Mouse (Mus musculus): ENCODE results near the gene Kyat3. TPM values are rescaled to one million over a fixed set of nuclear protein-coding genes. Genes with fewer than 3 reads are reported as not detected.

The Kyat3 gene
- polyA plus RNA-seq, 1 experiment = 2.4 TPM

- DNase-seq = no peak
- 94% methylated on average over 6 of the region's 6 CpGs for WGBS
- TF ChIP-seq POLR2A (IDR thresholded peaks at IDR 0.05; ENCODE audit: borderline replicate concordance, extremely low read depth, low read depth, low read length) = no peak
- no peak for TF ChIP-seq CTCF (IDR thresholded peaks at IDR 0.05; ENCODE audit: insufficient read depth, low read length)
- Histone ChIP-seq H3K4me1 (ENCODE audit: control insufficient read depth, insufficient read depth, low read length) (peaks cover 6% of the 10 kb centered on the region), H3K4me3 (replicated peaks; ENCODE audit: extremely low read depth, low read depth, low read length) (no peak overlapping the region)
Measured at GRCm38 (mm10) chr3:142768498-142768897, 67.6 kb downstream of the Kyat3 start.

DNA sequence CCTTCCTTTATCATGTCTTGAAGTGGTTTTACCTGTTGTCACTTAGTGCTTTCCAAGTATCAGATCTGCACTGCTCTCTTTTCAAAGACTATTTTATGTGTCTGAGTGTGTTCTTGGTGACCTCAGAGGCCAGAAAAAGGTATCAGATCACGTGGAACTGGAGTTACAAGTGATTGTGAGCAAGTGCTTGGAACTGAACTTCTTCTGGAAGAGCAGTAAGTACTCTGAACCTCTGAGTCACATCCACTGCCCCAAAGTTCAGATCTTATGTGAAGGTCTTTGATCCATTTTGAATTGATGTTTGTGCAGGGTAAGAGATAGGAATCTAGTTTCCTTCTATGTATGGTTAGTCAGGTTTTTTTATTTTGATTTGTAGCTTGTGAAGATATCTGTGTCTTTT, 69.7 kb downstream of the Kyat3 start:
- DNase-seq = no peak
- TF ChIP-seq POLR2A (IDR thresholded peaks at IDR 0.05; ENCODE audit: borderline replicate concordance, extremely low read depth, low read depth, low read length) = no peak
- no peak for TF ChIP-seq CTCF (IDR thresholded peaks at IDR 0.05; ENCODE audit: insufficient read depth, low read length)
- 20% methylated on average over 1 of the region's 1 CpGs for WGBS
- Histone ChIP-seq H3K4me3 (replicated peaks; ENCODE audit: extremely low read depth, low read depth, low read length) (no peak overlapping the region), H3K4me1 (ENCODE audit: control insufficient read depth, insufficient read depth, low read length) (peaks cover 6% of the 10 kb centered on the region)

DNA sequence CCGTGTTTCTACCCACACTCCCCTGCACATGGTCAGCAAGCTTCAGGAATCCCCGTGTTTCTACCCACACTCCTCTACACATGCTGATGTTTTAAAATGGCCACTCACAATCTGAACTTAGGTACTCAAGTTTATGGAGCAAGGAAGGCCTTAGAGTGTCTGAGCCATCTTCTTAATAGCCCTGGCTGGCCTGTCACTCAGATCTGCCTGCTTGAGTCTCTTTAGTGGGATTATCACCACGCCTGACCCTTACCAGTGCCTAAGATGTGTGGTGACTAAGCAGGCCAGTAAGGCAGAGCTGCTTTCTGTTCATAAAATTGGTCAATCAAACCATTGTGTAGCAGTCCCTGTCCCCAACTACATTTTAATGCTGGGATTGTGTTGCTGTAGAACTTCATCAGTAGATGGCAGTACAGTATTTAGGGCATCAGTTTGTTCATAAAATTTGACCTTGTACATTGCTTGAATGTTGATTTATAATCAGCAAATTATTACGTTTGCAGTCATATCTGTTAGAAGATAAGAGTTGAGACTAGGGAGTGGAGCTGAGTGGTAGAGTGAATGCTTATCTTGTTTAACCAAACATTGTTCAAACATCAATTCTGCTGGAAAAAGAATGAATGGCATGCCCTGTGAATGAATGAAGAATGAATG, 72.8 kb downstream of the Kyat3 start:
- Histone ChIP-seq H3K4me1 (ENCODE audit: control insufficient read depth, insufficient read depth, low read length) (peaks cover 2% of the 10 kb centered on the region; the same call in 1 of the 2 replicates), H3K4me3 (replicated peaks; ENCODE audit: extremely low read depth, low read depth, low read length) (no peak overlapping the region)
- WGBS = 56% methylated on average over 4 of the region's 4 CpGs
- no peak for DNase-seq
- TF ChIP-seq CTCF (IDR thresholded peaks at IDR 0.05; ENCODE audit: insufficient read depth, low read length) = no peak
- TF ChIP-seq POLR2A (IDR thresholded peaks at IDR 0.05; ENCODE audit: borderline replicate concordance, extremely low read depth, low read depth, low read length) = no peak

DNA sequence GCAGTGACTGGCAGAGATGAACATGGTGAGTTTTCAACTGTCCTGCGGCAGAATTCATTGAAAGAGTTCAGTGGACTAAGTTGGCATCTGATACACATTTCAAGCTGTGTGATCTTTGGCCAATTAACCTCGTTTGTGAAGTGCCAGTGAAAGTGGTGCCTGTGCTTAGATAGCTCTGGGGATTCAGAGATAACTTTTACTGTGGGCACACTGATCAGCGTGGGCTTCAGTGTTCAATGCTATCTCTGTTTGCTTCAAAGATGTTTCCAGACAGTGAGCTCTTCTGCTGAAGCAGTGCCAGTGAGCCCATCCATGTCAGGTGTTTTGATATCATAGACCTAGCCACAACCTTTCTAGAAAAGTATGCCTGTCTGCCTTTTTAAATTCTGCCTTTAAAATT, 76.4 kb downstream of the Kyat3 start:
- H3K4me3 ChIP-seq (replicated peaks; ENCODE audit: extremely low read depth, low read depth, low read length) = no peak overlapping the region
- H3K4me1 ChIP-seq (ENCODE audit: control insufficient read depth, insufficient read depth, low read length) = no peaks in the 10 kb centered on the region; the same call in 1 of the 2 replicates
- TF ChIP-seq CTCF (IDR thresholded peaks at IDR 0.05; ENCODE audit: insufficient read depth, low read length) = no peak
- no peak for TF ChIP-seq POLR2A (IDR thresholded peaks at IDR 0.05; ENCODE audit: borderline replicate concordance, extremely low read depth, low read depth, low read length)
- WGBS = 59% methylated on average over 3 of the region's 3 CpGs
- no peak for DNase-seq

DNA sequence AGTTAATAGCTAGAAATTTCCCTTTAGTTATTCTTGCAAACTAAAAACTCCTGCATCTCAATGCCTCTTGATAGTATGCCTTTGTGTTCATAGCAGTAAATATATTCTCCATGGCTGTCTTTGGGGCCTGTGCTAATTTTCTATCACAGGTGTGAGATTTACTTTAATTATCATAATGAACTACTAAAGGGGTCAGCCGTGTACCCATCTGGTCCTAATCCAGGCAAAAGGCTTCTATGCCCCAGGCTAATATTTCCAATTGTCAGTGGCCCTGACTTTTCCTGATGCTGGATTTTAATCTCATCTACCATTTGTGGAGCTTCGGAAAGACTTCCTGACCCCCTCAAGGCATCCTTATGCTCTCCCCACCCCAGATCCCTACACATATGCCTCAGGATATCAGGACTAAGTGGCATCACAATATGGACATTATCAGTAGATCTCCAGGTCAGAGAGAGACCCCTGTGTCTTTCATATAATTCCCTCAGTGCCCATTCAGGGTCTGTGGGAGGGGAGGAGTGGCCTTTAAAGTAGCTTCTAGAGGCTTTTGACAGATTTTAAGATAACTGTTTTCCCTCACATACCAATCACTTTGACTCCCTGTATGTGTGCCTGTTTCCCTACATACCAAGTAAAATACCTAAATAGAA, 85.7 kb downstream of the Kyat3 start:
- no peak for DNase-seq
- Histone ChIP-seq H3K4me3 (replicated peaks; ENCODE audit: extremely low read depth, low read depth, low read length) (no peak overlapping the region), H3K4me1 (ENCODE audit: control insufficient read depth, insufficient read depth, low read length) (no peaks in the 10 kb centered on the region)
- WGBS = 76% methylated on average over 2 of the region's 2 CpGs
- TF ChIP-seq CTCF (IDR thresholded peaks at IDR 0.05; ENCODE audit: insufficient read depth, low read length) (no peak), POLR2A (IDR thresholded peaks at IDR 0.05; ENCODE audit: borderline replicate concordance, extremely low read depth, low read depth, low read length) (no peak)

GRCm38 (mm10) chr3:142795587-142795986, 94.7 kb downstream of the Kyat3 start:
- TF ChIP-seq CTCF (IDR thresholded peaks at IDR 0.05; ENCODE audit: insufficient read depth, low read length) (no peak), POLR2A (IDR thresholded peaks at IDR 0.05; ENCODE audit: borderline replicate concordance, extremely low read depth, low read depth, low read length) (no peak)
- Histone ChIP-seq H3K4me3 (replicated peaks; ENCODE audit: extremely low read depth, low read depth, low read length) (no peak overlapping the region), H3K4me1 (ENCODE audit: control insufficient read depth, insufficient read depth, low read length) (no peaks in the 10 kb centered on the region)
- WGBS = 85% methylated on average over 3 of the region's 3 CpGs
- DNase-seq = no peak

Other genes starting within 250 kb of the Kyat3 start
- gene Gbp5, start 207.1 kb upstream of the Kyat3 start, polyA plus RNA-seq (2012; rRNA removed) = 2.0 and 2.6 TPM in 2 replicates
- 4.5 and 5.8 TPM in 2 replicates for gene Gbp7, start 170.7 kb upstream of the Kyat3 start, polyA plus RNA-seq (2012; rRNA removed)
- gene Gbp3, start 141.0 kb upstream of the Kyat3 start, polyA plus RNA-seq (2012; rRNA removed) = 24.7 and 33.3 TPM in 2 replicates
- 0.06 and 0.11 TPM in 2 replicates for gene Gbp2b, start 106.2 kb upstream of the Kyat3 start, polyA plus RNA-seq (2012; rRNA removed)
- gene Gbp2, start 80.4 kb upstream of the Kyat3 start, polyA plus RNA-seq (2012; rRNA removed) = 19.6 and 24.6 TPM in 2 replicates
- 18.0 and 20.7 TPM in 2 replicates for gene Gtf2b, start 64.0 kb downstream of the Kyat3 start, polyA plus RNA-seq (2012; rRNA removed)
- 17.6 and 44.1 TPM in 2 replicates for gene Pkn2, start 181.0 kb downstream of the Kyat3 start, polyA plus RNA-seq (2012; rRNA removed)

All from lung, adult 2 months (tissue).